Mouse (Mus musculus): ENCODE results near the gene Zfand4.
A peak's percentile ranks its signal among the peaks of the same experiment; 100 is the strongest.
"Not testable (repeated sequence)": the region's sequence is repeated elsewhere in the genome, so short reads cannot be mapped to it uniquely, and the experiment has no call there.

Gene Zfand4

DNA sequence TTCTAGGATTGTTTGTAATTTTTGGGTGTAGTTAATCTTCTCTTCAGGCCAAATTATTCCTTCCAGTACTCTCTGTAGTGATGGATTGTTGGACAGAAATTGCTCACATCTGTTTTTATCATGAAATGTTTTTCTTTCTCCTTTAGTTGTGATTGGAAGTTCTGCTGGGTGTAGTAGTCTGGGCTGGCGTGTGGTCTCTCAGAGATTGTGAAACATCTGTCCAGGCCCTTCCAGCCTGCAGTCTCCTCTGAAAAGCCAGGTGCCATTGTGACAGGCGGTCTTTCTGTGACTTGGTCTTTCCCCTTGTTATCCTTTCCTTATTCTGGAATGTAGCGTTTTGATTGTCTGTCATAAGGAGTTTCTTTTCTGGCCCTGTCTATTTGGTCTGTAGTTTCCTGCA lies 55.2 kb downstream of the Zfand4 start:
- no peak for DNase-seq (ENCODE audit: low read depth, low spot score)

- DNase-seq (ENCODE audit: low read depth, low spot score) = no peak
These were observed 62.6 kb downstream of the Zfand4 start for GRCm38 (mm10) chr6:116326641-116327040.

DNA sequence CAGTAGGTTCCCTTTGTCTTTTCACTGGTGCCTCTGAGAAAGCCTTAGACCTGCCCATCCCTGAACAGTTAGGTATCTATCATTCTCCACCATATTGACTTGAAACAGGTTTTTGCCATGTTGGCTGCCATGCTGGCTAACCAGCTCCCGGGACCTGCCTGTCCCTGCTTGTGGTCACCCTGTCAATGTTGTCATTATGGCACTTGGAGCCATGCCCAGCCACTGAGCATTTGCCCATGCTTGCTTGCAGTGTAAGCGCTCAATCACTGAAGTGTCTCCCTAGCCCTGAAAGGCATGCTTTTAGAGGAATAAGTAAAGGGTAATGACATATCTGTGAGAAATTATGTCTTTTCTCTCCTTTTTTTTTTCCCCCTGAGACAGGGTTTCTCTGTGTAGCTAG lies 67.4 kb downstream of the Zfand4 start:
- no peak for DNase-seq (ENCODE audit: low read depth, low spot score)

DNA sequence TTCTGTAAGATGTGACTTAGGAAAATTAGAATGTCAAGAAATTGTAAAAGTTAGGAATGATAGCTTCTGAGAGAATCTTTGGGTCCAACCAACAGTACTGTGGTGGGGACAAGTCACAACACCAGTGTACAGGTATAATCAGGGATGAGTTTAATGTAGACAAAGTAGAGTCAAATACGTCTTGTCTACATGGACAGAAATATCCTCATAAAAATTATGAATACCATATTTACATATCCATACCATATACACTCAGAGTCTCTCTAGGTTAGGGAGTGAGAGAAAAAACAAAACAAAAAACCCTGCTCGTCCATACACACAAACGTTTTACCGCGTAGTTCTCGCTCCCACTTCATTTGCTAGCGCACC lies 73.4 kb downstream of the Zfand4 start:
- no peak for DNase-seq (ENCODE audit: low read depth, low spot score)

DNA sequence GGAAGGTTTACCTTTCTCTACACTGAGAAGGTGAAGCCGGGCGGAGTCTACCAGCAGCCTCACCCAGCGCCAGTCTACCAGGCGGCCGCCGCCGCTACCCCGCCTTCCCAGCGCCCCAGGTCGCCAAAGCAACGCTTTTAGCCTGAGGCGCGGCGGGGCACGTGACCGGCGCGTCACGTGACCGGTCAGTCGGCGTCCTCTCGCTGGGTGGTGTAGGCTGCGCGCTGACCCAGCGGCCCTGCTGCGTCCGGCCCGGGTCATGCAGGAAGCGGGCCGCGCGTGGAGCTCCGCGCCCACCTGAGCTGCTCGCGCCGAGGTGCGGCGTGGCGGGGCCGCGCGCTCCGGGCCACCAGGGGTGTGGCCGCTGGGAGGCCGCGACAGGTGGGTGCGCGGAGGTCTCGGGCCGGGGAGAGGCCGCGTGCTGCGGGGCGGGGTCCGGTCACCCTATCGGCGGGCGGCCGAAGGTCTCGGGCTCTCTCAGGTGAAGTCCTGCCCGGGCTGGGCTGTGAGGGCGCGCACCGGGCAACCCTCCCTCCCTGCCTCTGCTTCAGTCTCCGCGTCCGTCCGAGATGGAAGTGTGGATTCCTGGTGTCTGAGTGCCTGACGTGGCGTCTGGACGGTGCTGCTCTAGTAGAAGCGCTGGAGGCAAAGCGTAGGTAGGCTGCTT lies 73.9 kb downstream of the Zfand4 start, which contains the start of gene March8:
TSS of gene March8 (plus strand) at position 190 of the 667 bp plus-strand sequence.
- DNase-seq (ENCODE audit: low read depth, low spot score) = peak; percentile 70

- DNase-seq (ENCODE audit: low read depth, low spot score) = no peak
These were observed 74.5 kb downstream of the Zfand4 start for GRCm38 (mm10) chr6:116338520-116338919.

DNA sequence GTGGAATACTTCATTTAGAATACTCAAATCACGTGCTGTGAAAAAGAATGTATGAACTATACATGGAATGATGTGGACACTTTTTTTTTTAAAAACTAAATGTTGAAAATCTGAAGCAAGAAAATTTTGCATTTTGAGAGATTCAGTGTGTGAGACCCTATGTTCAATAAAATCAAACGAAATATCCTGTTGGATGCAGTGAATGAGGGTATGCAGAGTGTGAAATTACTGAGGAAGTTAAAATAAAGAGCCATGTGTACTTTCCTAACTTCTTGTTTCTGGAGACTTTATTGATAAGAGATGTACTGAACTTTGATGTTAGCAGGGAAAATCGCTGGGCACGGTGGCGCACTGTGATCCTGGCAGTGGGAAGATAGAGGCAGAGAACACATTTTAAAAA lies 75.1 kb downstream of the Zfand4 start:
- no peak for DNase-seq (ENCODE audit: low read depth, low spot score)

- DNase-seq (ENCODE audit: low read depth, low spot score) = no peak
These were observed 76.5 kb downstream of the Zfand4 start for GRCm38 (mm10) chr6:116340521-116340920.

- DNase-seq (ENCODE audit: low read depth, low spot score) = no peak
These were observed 83.9 kb downstream of the Zfand4 start for GRCm38 (mm10) chr6:116347953-116348352.

- DNase-seq (ENCODE audit: low read depth, low spot score) = no peak
These were observed 86.0 kb downstream of the Zfand4 start for GRCm38 (mm10) chr6:116349997-116350396.

GRCm38 (mm10) chr6:116350643-116351042 lies 86.6 kb downstream of the Zfand4 start:
- no peak for DNase-seq (ENCODE audit: low read depth, low spot score)

DNA sequence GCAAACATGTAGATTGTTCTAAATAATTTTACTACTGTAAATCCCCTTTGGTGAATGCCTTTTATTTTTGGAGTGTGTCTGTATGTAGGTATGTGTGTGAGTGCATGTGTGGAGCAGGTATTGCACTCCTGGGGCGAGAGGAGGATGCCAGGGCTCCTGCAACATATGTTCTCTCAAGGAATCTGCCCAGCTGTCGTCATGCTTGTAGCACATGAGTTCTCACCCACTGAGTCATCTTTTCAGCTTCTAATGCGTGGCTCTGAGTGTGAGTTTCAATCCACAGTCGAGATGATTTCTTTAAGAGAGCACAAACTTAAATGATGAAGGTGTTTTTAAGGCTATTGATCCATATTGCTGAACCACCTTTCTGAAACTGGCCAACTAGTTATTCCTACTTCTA lies 87.5 kb downstream of the Zfand4 start:
- no peak for DNase-seq (ENCODE audit: low read depth, low spot score)

DNA sequence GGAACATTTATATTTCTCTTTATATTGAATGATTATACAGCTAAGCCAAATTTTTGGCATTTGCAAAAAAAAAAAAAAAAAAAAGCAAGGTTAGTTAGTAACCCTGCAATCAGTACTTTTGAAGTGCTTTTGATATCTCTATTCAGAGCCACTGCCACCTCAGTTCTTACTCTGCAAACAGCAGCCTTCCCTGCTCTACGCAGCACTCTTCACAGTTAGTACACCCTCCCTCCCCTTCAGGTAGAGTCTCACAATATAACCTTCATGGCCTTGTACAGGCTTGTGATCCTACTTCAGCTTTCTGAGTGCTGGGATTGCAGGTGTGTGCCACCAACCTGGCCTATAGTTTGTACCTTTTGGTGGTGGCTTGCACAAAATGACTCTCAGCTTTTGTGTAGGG lies 89.4 kb downstream of the Zfand4 start:
- no peak for DNase-seq (ENCODE audit: low read depth, low spot score)

DNA sequence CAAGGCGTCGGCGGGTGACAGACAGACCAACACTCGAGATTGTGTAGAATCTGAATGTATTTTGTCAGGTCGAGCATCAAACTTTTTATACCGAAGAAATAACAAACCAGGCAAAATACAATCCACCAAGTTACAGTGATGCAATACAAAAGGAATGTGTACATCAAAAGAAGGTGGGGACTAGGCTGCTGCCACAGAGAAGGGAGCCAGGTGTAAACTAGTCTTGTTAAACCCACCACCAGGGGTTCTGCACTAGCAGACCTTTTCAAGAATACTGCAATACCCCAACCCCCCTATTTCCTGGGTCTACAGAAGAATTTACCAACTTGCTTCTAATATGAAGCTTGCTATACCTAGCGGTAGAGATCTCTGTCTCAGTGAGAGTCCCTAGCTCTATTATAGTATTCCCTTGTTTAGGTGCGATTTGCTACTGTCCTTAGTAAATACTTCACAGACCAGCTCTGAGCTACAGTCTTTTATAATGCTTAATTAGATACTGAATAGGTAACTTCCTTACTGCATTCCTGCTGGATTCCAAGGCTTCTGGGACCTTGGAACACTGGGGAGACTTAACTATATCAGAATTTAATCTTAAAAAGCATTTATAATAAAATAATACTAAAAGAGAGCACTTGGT lies 92.4 kb downstream of the Zfand4 start:
- DNase-seq (ENCODE audit: low read depth, low spot score) = not testable (repeated sequence)

- no peak for DNase-seq (ENCODE audit: low read depth, low spot score)
These were observed 92.9 kb downstream of the Zfand4 start for GRCm38 (mm10) chr6:116356948-116357325.

DNA sequence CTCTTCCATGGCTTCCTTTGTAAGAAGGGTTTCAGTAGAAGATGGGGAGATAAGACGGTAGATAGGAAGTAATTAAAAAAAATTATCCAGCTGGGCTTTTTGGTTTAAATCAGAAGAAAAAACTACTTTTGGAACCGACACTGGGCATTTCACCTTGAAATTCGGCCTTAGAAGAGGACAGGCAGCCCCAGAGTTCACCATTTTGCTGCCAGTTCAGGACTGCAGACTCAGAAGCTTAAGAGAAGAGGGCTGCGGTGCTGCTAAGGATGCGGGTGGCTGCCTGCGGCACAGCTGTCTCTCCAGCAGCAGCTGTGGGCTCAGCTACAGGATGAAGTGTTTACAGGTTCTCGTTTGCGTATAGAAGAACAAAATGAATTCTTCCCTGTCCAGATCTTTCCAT lies 94.0 kb downstream of the Zfand4 start:
- DNase-seq (ENCODE audit: low read depth, low spot score) = no peak

GRCm38 (mm10) chr6:116359256-116359655 lies 95.2 kb downstream of the Zfand4 start:
- DNase-seq (ENCODE audit: low read depth, low spot score) = no peak

- DNase-seq (ENCODE audit: low read depth, low spot score) = no peak
These were observed 97.4 kb downstream of the Zfand4 start for GRCm38 (mm10) chr6:116361463-116361862.

DNA sequence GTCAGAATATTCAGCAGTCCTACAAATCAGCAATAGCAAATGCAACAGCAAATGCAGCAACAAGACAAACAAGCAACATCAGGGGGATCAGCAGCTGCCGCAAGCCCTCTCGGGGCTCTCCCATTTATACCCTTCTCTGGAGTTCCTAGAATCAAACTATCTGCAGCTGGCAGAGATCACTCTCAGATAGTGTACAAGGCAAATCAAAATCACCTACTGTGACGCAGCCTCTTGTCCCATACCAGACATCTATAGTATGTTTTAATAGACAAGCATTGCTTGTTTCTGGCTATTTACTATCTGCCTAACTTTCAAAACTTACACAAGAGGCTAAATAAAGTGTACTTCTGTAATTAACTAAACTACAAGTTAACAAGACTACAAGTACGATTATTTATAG lies 98.0 kb downstream of the Zfand4 start:
- DNase-seq (ENCODE audit: low read depth, low spot score) = no peak

DNA sequence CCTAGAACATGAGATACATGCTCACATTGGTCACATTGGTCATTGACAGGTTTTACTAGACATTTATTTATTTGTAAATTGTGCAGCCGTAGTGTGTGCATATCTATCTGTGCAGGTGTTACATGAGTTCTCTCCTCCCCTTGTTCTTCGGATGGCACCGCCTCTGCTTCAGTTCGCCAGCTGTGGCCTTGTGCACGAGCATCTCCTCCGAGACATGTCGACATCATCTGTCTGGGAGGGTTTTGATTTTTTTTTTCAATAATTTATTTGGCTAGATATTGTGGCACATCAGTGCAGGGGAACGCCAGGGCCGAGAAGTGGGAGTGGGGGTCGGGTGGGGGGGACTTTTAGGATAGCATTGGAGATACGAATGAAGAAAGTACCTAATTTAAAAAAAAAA lies 103.9 kb downstream of the Zfand4 start:
- DNase-seq (ENCODE audit: low read depth, low spot score) = no peak

DNA sequence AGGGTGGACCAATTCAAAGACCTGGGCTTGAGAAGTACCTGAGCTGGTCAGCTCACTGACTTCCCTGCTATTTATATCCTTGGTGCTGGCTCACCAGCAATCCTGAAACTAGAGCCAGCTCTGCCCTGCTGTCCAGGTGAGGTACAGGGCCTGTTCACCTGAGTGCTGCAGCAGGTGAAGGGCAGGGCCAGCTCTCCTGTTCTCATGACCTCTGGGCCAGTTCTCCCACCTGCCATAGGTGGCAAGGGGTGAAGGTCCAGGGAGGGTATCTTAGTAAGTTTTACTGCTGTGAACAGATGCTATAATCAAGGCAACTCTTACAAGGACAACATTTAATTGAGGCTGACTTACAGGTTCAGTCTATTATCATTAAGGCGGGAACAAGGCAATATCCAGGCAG lies 105.8 kb downstream of the Zfand4 start:
- DNase-seq (ENCODE audit: low read depth, low spot score) = no peak

DNA sequence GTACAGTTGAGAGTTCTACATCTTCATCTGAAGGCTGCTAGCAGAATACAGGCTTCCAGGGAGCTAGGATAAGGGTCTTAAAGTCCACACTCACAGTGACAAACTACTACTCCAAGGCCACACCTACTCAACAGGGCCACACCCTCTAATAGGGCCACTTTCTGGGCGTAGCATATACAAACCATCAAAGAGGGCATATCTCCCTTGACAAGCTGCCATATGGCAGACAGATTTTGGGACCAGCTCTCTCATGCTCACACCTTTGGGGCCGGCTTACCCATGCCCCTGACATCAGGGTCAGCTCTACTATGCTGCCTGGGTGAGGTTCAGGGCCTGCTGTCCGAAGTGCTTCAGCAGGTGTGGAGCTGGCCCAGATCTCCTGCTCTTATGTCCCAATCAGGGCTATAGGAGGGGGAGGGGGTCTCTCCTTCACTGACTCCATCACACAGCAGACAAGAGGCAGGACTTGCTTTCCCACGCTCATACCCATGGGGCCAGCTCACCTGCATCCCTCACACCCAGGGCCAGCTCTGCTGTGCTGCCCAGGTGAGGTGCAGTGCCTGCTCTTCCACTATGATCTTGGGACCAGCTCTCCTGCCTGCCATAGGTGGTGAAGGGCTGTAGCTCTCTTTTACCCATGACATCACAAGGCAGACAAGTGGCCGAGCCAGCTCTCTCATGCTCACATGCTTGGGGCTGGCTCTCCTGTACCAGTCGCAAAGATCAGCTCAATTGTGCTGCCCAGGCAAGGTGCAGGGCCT lies 106.4 kb downstream of the Zfand4 start:
- no peak for DNase-seq (ENCODE audit: low read depth, low spot score)

- no peak for DNase-seq (ENCODE audit: low read depth, low spot score)
These were observed 107.5 kb downstream of the Zfand4 start for GRCm38 (mm10) chr6:116371500-116371899.

Data from telencephalon, adult 2 months (tissue).